Mouse (Mus musculus): ENCODE data around the gene Kynu. TPM values are rescaled to one million over a fixed set of nuclear protein-coding genes. Genes with fewer than 3 reads are reported as not detected.

The Kynu gene
- 1 to 10 TPM in 2 of 4 experiments, not detected in 2; 1.5 to 1.7 TPM for total RNA-seq (2022)

DNA sequence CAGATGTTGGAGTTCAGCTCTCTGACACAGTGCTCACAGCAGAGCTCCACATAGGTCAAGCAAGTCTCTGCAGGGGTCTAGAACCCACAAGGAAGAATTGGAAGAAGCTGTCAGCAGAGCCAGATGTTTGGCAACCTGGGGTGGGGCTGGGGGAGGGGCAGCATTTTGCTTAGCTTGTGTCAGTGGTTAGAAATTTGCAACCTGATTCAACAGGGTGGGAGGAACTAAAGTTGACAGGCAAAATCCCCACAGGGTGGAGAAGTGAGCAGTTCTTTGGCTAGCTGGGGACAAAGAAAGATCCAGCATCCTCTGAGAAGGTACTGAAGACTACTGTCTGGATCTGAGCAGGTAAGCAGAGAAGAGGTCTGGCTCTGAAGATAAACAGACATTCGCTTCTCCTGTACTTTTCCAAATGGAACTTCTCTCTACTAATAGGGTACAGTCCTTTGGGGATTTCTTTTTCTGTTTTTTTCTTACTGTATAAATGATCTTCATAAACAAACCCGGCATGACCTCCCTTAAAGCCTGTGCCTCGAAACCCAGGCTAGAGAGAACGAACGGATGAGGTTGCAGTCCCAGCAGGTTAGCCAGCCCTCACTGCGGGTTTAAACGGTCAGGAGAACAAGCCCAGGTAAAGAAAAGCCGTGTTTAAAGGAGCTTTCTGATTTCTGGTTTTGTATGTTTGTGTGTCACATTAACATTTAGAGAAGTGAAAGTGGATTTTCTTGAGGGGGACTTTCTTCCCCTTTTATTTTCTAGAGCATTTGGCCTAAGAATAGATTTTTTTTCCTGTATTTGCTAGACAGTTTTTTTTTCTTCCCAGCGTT is at the start of gene Kynu:
Kynu (plus strand) TSS at position 268 of the 827 bp plus-strand sequence.
- no peak for DNase-seq (ENCODE audit: low spot score in 2 of 2)

DNA sequence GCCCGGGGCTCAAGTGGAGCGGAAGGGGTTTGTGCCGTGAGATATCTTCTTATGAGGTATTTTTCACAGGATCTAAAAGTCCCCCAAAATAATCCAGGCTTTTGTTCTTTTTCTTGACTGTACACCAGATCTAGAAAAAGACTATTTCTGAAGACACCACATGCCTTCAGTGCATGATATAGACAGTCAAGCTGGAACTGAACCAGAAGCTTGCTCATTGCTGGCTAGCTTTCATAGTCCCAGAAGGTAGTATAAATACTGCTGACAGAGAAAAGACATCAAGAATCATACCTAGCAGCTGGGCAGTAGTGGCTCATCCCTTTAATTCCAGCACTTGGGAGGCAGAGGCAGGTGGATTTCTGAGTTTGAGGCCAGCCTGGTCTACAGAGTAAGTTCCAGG is 48.9 kb upstream of the Kynu start:
- DNase-seq (ENCODE audit: low spot score in 2 of 2) = peak; percentile 5 to 14

DNA sequence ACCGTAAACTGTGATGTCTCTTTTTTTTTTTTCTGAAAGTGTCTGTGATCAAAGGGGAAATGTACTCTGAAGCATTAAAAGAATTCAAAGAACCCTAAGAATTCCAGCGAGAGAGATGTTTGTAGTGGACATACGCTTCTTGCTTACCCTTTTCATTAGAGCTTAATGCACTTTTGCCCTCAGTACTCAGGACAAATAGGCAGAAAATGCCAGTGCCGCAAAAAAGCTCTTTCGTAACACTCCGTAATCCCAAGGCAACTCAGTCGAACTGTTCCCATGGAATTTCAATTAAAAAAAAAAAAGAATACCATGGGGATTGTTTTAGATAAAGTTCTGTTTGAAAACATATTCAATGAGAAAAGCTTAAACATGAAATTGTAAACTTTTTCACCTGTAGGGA is 41.3 kb upstream of the Kynu start:
- DNase-seq (ENCODE audit: low spot score in 2 of 2) = no peak

DNA sequence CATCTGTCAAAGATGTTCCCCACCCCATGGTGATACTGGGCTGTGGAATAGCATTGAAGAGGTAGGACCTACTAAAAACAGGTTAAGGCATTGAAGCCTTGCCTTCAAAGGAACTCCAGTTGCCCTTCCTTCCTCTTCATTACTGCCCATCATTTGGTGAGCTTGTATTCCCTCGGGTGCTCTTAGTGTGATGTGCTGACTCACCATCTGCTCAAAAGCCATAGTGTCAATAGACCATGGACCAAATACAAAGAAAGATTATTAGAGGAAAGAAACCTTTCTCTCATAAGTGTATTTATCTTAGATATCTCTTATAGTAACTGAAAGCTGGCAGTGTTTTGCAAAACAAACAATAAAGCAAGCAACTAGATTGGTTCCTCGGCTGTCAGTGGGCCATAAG is 20.7 kb upstream of the Kynu start:
- DNase-seq (ENCODE audit: low spot score in 2 of 2) = no peak

DNA sequence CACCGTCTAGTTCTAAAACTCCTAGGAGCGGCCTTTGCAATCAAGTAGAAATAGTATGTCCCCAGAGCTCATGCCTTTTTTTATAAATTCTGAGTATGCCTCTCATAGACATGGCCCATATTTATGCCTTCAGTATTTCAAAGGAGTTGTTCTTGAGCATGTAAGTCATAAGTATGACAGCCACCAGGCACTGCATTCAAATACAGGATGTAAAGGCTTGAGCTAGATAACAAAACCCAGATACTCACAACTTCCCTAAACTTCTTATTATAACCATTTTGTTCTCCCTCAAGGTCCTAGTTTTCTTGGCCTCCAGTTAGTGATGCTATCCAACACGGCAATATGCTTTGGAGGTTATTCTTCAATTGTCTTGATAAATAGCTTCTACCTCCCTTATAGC is 12.5 kb upstream of the Kynu start:
- no peak for DNase-seq (ENCODE audit: low spot score in 2 of 2)

DNA sequence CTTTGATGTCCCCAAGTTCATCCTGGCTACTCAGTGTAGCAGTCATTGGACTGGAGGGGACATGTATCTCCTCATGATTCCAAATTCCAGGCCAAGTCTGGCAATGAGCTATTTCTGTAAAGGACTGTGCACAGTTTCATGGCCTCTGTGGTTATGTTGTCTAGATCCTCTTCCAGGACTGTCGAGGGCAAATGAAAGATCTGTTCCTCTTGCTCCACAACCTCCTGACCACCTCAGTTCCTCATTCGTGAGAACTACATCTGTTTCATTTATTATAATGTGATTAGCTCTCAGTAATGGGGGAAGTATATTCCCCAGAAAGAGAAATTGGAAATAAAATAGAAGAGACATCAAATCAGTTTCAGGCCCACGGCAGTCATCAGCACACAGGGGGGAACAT is 9.5 kb upstream of the Kynu start:
- DNase-seq (ENCODE audit: low spot score in 2 of 2) = no peak

DNA sequence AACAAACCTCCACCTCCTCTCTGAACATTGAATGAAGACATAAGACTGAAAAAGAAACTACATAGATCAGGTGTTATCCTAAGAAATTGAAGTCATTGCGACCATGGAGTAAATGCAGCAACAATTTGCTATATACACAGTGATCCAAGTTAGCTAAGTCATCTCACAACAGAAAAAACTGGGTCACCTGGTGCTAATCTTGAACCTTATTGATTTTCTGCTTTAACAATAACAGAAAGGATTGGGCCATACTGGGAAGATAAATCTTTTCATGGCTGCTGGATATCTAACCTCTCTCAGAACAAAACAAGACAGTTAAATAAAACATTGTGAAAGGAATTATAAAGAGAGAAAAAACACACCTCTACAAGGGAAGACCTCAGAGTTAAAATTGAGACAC is 8.7 kb upstream of the Kynu start:
- no peak for DNase-seq (ENCODE audit: low spot score in 2 of 2)

DNA sequence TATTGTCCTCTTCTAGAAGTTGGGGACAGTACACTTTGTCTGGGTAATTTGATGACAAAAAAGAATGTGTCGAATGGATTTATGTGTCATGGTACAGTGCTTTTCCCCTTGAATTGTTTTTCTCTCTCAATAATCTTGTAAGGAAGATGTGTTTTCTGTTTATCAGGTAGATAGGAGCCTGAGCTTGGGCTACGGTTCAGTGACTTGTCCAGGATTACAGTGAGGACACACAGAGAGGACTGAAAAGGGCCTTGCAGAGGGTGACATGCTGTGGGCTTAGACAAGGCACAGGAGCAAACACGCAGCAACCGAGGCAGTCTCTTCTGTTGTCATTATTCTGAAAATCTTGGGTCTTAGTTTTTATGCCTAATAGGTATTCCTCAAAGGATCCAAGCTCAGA is 913 bp upstream of the Kynu start:
- no peak for DNase-seq (ENCODE audit: low spot score in 2 of 2)

DNA sequence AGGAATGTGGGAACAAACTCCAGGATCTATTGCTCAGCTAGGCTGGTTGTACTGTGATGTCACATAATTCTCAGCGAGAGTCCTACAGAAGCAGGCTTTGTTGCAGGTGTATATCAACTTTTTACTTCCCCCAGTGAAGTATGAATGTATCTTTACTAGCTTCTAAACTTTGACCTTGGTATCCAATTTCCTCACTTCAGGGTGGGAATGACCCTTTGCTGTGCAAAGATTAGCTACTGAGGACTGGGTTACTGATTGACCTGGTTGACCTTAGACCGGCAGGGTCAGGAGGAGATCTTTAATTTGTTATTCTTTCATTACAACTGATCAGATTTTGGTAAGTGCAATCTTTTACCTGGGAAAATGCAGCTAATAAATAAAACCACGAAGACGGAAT is 758 bp downstream of the Kynu start:
- no peak for DNase-seq (ENCODE audit: low spot score in 2 of 2)

DNA sequence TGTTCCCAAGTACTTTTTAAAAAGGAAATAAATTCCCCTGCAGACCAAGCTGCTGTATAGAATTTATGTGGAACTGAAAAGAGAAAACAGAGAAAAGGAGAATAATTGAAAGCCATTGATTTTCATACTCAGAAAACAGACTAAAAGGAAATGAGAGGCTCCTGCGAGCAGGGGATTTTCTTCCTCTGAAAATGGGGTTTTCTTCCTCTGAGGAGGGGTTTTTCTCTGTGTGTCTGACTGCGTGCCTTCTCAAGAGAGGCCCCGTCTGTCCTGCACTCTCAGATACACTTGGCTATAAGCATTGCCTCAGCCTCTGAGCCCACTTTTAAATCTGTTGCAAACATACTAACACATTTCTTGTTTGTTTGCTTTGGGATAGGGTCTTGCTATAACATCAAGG is 1.9 kb downstream of the Kynu start:
- DNase-seq (ENCODE audit: low spot score in 2 of 2) = no peak

DNA sequence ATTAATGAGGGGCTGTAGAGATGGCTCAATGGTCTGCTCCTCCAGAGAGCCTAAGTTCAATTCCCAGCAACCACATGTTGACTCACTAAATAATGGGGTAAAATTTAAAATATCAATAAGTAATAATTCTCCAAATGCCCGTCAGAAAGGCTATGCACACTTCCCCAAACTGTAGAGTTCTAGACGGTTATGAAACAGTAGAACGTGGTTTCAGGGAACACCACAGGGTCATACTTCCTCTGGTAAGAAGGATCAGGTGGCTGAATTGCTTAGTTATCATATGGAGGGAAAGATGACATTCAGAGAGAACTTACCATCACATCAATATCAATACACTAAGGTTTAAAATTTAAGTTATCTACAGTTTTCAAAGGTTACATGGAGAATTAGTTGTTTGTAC is 6.1 kb downstream of the Kynu start:
- no peak for DNase-seq (ENCODE audit: low spot score in 2 of 2)

DNA sequence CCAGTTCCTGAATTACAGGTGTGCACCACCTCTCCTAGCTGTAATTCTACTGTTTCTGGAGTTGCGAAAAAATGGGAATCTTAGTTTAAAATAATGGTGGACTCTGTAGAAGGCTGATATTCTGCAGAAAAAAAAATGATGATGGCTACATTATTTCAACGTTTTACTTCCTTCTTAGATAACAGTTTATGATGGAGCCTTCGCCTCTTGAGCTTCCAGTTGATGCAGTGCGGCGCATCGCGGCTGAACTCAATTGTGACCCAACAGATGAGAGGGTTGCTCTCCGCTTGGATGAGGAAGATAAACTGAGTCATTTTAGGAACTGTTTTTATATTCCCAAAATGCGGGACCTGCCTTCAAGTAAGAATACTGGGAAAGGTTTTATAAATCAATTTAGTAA is 7.7 kb downstream of the Kynu start:
- DNase-seq (ENCODE audit: low spot score in 2 of 2) = no peak

DNA sequence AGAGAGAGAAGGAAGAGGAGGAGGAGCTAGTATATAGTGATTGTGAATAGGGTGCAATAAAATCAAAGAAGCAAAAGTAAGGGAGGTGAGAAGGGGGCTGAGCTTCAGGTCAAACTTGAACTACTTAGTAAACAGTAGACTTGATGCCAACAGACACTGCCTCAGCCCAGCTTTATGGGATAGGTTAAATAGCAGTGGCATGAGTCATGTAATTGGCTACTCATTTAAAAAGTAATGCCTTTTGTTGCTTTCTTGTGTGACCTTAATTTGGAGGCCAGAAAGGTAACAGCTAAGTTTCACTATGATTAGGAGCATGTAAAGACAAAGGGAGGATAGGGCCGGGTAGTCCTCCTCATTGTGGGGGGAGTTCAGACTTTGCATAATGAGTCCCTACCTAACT is 13.3 kb downstream of the Kynu start:
- DNase-seq (ENCODE audit: low spot score in 2 of 2) = no peak

DNA sequence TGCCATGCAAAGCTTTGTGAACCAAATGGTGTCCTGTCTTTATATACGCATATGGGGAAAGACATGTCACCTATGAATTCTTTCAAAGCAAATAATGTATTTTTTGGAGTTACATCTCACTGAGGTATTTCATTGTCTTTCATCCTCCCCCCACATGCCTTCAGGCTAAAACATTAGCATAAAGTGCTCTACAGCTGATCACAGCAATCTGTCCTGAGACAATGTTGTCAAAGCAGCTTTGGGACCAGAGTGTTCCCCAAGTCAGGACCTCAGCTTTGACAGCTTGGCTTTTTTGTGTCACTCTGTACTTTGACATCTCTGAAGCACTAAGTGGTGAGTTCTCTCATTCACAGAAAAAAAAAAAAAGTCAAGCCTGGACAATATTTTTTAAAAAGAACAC is 18.4 kb downstream of the Kynu start:
- DNase-seq (ENCODE audit: low spot score in 2 of 2) = no peak

DNA sequence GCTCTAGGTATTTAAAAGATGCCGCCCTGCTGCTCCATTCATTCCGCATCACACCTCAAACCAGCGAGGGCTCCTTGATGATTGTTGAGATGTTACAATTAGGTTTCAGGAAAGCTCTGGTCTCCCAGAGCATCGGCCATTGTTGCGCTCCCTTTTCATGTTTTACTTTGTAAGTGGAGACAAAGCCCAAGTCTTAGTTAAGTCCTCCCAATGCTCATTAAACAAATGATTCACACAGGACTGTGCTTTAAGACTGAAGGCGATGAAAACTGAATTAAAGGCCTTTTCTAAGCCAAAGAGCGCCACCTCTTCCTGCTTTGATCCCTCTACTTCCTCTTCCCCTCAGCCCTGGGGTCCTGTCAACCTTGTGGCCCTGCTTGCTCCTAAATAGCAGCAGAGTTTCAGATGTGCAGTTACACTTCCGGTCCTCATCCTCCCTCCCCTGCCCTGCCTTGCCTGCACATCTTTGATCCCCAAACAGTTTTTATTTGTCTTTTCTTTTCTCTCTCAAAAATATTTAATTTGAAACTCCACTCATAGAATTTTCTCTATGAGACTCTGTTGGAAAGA is 28.2 kb downstream of the Kynu start:
- no peak for DNase-seq (ENCODE audit: low spot score in 2 of 2)

DNA sequence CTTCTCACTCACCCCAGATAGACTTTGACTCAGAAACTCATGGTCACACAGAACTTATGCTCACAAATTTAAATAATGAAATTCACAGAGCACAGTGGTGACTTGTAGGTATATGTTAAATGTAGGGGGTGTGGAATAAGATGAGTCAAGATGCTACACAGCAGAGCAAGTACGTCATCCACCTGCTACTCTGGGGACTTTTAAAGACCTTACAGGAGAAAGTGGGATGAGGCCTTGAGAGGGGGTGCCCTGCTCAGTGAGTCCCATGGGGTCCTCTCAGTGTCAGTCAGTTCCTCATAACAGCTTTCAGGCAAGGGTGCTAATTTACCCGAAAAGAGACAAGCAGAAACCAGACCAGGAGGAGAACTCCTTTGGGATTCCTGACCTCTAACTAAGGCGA is 30.4 kb downstream of the Kynu start:
- DNase-seq (ENCODE audit: low spot score in 2 of 2) = no peak

DNA sequence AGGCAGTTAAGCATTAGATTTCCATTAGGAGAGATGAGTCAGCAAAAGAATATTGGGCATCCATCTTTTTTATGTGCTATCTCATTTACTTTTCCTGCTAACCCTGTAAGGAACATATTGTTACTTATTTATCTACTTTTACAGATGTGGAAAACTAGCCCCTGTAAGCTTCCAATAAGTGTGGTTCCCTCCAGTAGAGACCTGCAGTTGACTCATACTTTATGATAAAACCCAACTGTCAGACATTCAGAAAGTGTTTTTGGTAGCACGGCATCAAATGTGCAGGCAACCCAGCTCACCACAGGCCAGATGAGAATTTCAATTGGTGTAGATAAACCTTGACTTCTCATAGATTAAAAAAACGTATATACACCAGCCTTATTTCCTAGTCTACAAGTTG is 32.7 kb downstream of the Kynu start:
- no peak for DNase-seq (ENCODE audit: low spot score in 2 of 2)

DNA sequence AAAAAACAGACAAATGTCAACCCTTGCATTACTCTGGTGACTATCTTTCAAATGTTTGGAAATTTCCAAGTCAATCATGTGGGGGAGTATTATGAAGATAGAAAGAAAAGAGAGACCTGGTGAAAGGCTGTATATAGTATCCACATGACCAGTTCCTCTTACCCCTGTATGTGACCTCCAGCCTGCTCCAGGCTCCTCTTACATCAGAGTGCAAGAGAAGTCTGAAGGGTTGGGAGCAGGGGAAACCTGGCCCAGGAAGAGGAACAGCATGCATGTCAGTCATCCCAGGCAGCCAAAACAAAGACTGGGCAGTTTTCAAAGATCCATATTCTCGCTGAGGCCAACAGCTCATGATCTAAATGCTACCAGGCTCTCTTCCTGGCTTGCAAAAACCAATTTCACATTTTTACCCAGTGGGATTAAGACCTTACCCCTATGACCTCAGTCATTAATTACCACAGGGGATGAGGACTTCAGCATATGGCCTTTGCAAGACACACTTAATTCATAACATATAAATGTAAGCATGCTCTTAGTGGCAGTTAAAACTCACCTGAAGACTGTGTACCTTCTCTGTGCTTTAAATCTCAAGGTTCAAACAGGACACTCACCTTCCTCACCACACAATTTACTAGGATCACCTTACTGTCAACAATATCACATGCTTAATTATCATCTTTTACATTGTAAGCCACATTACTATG is 37.0 kb downstream of the Kynu start:
- DNase-seq (ENCODE audit: low spot score in 2 of 2) = no peak

DNA sequence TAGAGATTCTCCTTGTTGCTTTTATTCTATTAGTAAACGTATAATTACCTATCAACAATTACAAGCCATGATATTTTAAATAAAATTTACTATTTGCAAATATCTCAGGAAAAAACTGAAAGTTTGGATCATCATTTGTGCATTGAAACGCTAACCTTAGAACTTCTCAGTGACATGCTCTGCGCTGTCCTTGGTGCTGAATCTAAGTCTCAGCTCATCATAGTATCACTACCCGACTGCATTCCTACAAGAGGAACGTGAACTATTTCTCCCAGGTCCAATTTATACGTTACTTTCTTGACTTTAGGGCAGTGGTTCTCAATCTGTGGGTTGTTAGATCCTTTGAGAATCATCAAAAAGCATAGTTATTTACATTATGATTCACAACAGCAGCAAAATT is 58.4 kb downstream of the Kynu start:
- DNase-seq (ENCODE audit: low spot score in 2 of 2) = no peak

DNA sequence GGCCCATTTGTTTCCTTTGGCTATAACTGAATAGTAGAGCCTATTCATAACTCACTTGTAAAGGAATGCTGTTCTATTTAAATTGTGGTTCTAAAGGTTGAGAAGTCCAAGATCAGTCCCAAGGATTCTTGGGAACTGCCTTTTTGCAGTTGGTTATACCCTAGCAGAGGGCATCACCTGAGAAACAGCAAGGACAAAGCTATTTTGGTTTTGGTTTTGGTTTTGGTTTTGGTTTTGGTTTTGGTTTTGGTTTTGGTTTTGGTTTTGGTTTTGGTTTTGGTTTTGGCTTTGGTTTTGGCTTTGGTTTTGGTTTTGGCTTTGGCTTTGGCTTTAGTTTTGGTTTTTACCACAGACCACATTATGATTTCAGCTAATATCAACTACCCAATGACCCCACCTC is 66.0 kb downstream of the Kynu start:
- DNase-seq (ENCODE audit: low spot score in 2 of 2) = no peak

DNA sequence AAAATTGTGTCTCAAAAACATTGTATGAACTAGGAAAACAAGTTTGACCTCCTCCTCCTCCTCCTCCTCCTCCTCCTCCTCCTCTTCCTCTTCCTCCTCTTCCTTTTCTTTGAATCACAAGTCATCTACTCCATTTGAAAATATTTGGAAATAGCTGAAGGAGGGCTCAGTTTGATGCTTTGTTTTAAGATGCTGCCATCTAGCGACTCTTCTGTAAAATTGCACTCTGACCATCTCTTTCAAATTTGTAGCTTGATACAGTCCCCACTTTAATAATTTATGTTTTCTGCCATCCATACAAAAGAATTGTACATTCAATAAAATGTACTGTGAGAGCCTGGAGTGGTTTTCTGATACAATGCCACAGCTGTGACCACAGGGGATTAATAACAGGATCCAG is 67.7 kb downstream of the Kynu start:
- no peak for DNase-seq (ENCODE audit: low spot score in 2 of 2)

DNA sequence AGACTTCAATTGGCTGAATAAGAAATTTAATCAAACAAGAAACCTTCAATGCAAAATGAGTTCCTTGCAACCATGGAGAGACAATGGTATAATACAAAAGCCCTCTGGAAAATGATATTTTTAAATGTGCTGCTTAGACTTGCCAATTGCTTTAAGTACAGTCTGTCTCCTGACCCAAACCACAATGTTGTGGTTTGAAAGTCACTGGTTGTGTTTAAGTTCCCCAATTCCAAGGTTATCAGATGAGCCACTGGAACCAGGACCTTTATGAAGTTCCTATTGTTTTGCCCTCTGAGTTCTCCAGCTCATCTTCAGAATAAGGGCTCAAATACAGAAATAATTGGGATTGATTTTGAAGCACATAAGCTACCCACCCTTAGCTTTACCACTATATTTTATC is 76.7 kb downstream of the Kynu start:
- no peak for DNase-seq (ENCODE audit: low spot score in 2 of 2)

DNA sequence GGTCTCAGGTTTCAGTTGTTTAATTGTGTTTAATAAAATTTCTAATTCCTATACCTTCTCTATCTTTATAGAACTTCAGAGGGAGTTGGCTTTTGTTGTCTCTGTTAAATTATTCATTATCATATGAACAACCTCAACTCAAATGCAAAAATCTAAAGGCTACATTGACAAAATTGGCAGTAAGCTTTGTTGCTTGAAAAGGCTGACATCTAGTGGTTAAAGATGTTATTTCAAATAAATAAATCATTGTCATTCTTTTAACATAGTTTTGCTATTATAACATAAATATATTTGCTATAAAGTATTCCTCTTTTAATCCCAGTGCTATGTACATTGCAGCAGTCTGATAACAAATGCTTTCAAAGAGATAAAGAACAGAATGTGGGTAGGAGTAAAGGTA is 81.4 kb downstream of the Kynu start:
- DNase-seq (ENCODE audit: low spot score in 2 of 2) = no peak
